Mouse (Mus musculus): Measurements from ENCODE around the gene Fam184b. TPM values are rescaled to one million over a fixed set of nuclear protein-coding genes. Genes with fewer than 3 reads are reported as not detected.

Gene Fam184b
- polyA plus RNA-seq, 1 experiment from 2014 or later: 2.8 TPM

DNA sequence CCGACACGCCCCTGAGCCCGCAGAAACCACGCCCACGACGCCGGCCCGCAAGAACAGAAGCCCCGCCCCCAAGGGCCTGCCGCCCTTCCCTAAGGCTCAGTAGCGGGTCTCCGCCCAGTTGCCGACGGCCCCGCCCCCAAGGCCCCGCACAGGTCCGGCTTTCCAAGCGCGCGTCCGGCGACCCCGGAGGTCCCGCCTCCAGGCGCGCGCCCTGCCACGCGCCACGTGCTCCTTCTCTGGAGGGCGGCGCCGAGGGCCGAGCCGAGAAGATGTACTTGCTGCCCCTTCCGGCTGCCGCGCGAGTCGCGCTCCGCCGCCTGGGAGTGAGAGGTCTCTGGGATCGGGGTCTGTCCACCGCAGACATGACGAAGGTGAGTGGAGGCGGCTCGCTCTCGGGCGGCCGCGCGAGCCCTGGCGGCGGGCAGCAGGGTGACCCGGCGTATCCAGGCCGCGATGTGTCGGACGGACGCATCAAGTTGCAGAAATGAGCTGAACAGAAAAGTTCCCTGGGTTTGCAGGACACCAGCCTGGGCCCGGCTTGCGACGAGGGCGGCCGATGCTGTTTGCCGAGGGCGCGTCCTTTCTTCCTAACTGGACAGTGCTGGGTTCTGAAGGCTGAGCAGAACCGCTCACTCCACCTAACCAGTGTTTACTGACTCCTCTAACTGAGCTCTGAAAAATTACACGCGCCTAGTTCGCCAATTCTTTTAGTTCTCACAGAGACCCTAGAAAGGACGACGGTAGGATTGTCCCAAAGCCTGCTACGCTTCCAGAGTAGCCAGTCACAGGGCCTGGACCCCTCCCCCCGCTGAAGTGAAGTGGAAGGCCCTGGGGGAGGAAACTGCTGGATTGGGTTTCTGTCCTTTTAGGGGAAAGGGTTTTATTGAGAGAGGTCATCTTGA lies 146.0 kb downstream of the Fam184b start, which contains the start of gene Lap3:
Lap3 (plus strand) TSS at position 184 of the 902 bp plus-strand sequence.
- H3K4me2 ChIP-seq (ENCODE audit: low read depth, low read length): peak within 1 kb of the TSS; percentile 92
- WGBS: under 1% methylated on average over 78 of the region's 78 CpGs
- H3K27me3 ChIP-seq (ENCODE audit: control insufficient read depth, insufficient read depth, low read length): no peaks in the 10 kb centered on the region
- H3K36me3 ChIP-seq (ENCODE audit: control insufficient read depth, insufficient read depth, low read length): peaks cover 15% of the 10 kb centered on the region; the same call in 1 of the 2 replicates
- peak within 1 kb of the TSS; percentile 85 for H3K27ac ChIP-seq (ENCODE audit: low read length)
- H3K9me3 ChIP-seq (replicated peaks; ENCODE audit: control insufficient read depth, low read length): no peaks in the 10 kb centered on the region
- peaks cover 12% of the 10 kb centered on the region for H3K4me1 ChIP-seq (ENCODE audit: control insufficient read depth, insufficient read depth, low read length)
- H3K4me3 ChIP-seq (replicated peaks; ENCODE audit: low read length): peak within 1 kb of the TSS; percentile 87
- peak within 1 kb of the TSS; percentile 84 for H3K9ac ChIP-seq (ENCODE audit: low read length)
- peak; percentile 97 for ATAC-seq (ENCODE audit: insufficient read depth, low FRiP score)

DNA sequence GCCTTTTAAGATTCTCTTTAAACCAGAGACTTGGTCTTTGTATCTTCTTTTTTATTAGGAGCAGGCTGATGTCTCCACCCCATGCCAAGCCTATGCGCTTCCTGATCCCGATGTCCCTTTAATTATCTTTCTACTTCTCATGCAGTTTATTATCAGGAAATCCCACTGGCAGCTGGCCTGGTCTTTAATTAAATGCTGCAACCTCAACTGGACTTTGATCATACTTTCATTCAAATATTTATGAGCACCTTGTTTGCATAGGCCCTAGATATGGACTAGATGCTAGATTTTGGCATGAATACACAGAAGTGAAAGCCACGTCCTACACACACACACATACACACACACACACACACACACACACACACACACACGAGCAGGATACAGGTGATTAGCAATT lies 147.6 kb downstream of the Fam184b start:
- Histone ChIP-seq H3K9me3 (replicated peaks; ENCODE audit: control insufficient read depth, low read length) (no peaks in the 10 kb centered on the region), H3K27ac (ENCODE audit: low read length) (no peak overlapping the region), H3K36me3 (ENCODE audit: control insufficient read depth, insufficient read depth, low read length) (peaks cover under 1% of the 10 kb centered on the region; the same call in 1 of the 2 replicates), H3K9ac (ENCODE audit: low read length) (no peak overlapping the region), H3K4me1 (ENCODE audit: control insufficient read depth, insufficient read depth, low read length) (peaks cover 12% of the 10 kb centered on the region), H3K4me2 (ENCODE audit: low read depth, low read length) (no peak overlapping the region), H3K27me3 (ENCODE audit: control insufficient read depth, insufficient read depth, low read length) (no peaks in the 10 kb centered on the region), H3K4me3 (replicated peaks; ENCODE audit: low read length) (no peak overlapping the region)
- ATAC-seq (ENCODE audit: insufficient read depth, low FRiP score): no peak
- 58% methylated on average over 4 of the region's 4 CpGs for WGBS

DNA sequence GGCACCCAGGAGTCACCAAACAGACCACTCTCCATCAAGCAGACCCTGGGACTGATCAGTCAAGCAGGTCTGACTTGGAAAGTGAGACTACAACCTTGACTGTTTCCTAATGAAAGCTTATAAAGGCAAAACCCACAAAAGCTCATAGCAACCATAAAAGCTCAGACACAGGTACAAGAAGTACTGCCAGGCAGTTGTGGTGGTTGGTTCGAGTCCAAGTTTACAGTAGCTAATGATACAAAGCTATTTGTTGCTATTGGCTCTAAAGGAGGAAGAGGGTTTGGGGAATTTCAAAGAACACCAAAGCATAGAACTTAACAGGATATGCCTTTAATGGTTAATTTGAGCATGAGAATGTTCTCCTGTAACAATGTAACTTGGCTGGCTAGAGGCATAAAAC lies 155.8 kb downstream of the Fam184b start:
- Histone ChIP-seq H3K4me3 (replicated peaks; ENCODE audit: low read length) (no peak overlapping the region), H3K27me3 (ENCODE audit: control insufficient read depth, insufficient read depth, low read length) (no peaks in the 10 kb centered on the region), H3K9ac (ENCODE audit: low read length) (no peak overlapping the region), H3K9me3 (replicated peaks; ENCODE audit: control insufficient read depth, low read length) (no peaks in the 10 kb centered on the region), H3K4me2 (ENCODE audit: low read depth, low read length) (no peak overlapping the region), H3K27ac (ENCODE audit: low read length) (no peak overlapping the region), H3K4me1 (ENCODE audit: control insufficient read depth, insufficient read depth, low read length) (no peaks in the 10 kb centered on the region), H3K36me3 (ENCODE audit: control insufficient read depth, insufficient read depth, low read length) (no peaks in the 10 kb centered on the region)
- ATAC-seq (ENCODE audit: insufficient read depth, low FRiP score): no peak
- WGBS: 79% methylated on average over 1 of the region's 1 CpGs

DNA sequence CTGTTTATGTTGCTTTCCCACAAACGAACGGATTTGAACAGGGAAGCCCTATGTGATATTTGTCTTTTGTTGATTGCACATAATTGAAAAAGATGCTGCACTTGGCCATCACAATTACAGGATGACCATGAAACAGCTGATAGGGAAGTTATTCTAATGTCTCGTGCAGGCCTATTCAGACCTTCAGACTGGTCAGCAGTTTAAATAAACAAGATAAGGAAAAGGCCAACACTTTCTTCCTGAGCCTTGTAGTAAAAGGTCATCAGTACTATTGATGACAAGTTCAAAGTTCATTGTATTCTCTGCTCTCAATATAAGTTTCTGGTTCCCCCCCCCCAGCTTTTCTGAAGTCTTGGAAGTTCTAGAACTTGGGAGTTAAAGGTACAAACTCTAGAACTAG lies 156.8 kb downstream of the Fam184b start:
- Histone ChIP-seq H3K4me1 (ENCODE audit: control insufficient read depth, insufficient read depth, low read length) (no peaks in the 10 kb centered on the region), H3K27me3 (ENCODE audit: control insufficient read depth, insufficient read depth, low read length) (no peaks in the 10 kb centered on the region), H3K36me3 (ENCODE audit: control insufficient read depth, insufficient read depth, low read length) (no peaks in the 10 kb centered on the region), H3K9me3 (replicated peaks; ENCODE audit: control insufficient read depth, low read length) (no peaks in the 10 kb centered on the region), H3K4me2 (ENCODE audit: low read depth, low read length) (no peak overlapping the region), H3K9ac (ENCODE audit: low read length) (no peak overlapping the region), H3K4me3 (replicated peaks; ENCODE audit: low read length) (no peak overlapping the region), H3K27ac (ENCODE audit: low read length) (no peak overlapping the region)
- 55% methylated on average over 3 of the region's 3 CpGs for WGBS
- no peak for ATAC-seq (ENCODE audit: insufficient read depth, low FRiP score)

DNA sequence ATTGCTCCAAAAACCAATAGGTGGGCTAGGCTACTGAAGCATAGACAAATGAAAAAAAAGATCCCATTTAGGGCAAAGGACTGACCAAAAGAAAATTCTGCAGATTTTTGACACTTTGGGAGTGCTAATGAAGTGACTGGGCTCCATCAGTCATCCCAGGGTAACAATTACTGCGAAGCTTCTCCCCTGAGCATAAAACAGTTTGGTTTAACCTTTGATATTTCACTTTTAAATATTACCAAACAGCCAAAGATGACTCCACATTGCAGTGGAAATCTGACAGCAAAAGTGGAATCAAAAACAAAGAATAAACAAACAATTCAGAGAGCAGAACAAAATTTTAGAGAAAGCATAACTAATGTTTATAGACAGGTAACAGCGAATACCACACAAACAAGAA lies 158.3 kb downstream of the Fam184b start:
- no peaks in the 10 kb centered on the region for H3K36me3 ChIP-seq (ENCODE audit: control insufficient read depth, insufficient read depth, low read length)
- H3K9ac ChIP-seq (ENCODE audit: low read length): no peak overlapping the region
- no peak overlapping the region for H3K4me3 ChIP-seq (replicated peaks; ENCODE audit: low read length)
- ATAC-seq (ENCODE audit: insufficient read depth, low FRiP score): no peak
- H3K4me2 ChIP-seq (ENCODE audit: low read depth, low read length): no peak overlapping the region
- no peaks in the 10 kb centered on the region for H3K9me3 ChIP-seq (replicated peaks; ENCODE audit: control insufficient read depth, low read length)
- no peak overlapping the region for H3K27ac ChIP-seq (ENCODE audit: low read length)
- WGBS: 88% methylated on average over 2 of the region's 2 CpGs
- H3K4me1 ChIP-seq (ENCODE audit: control insufficient read depth, insufficient read depth, low read length): no peaks in the 10 kb centered on the region
- no peaks in the 10 kb centered on the region for H3K27me3 ChIP-seq (ENCODE audit: control insufficient read depth, insufficient read depth, low read length)

DNA sequence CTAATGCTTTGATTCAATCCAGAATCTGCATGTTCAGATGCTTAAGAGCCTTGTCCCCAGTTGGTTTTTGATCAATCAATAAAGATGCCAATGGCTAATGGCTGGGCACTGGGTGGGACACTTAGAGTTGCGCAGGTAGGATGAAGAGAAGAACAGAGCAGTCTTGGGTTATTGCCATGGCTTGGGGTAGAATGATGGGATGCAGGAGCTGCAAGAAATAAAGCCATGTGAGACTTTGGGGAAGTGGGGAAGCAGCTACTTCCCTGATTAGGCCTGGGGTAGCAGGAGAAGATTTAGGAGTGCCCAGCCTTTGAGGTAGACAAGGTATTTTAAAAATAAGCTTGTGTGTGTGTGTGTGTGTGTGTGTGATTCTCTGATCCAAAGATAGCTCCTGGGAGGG lies 159.3 kb downstream of the Fam184b start:
- Histone ChIP-seq H3K9me3 (replicated peaks; ENCODE audit: control insufficient read depth, low read length) (no peaks in the 10 kb centered on the region), H3K27ac (ENCODE audit: low read length) (no peak overlapping the region), H3K4me1 (ENCODE audit: control insufficient read depth, insufficient read depth, low read length) (no peaks in the 10 kb centered on the region), H3K4me2 (ENCODE audit: low read depth, low read length) (no peak overlapping the region), H3K4me3 (replicated peaks; ENCODE audit: low read length) (no peak overlapping the region), H3K9ac (ENCODE audit: low read length) (no peak overlapping the region), H3K27me3 (ENCODE audit: control insufficient read depth, insufficient read depth, low read length) (no peaks in the 10 kb centered on the region), H3K36me3 (ENCODE audit: control insufficient read depth, insufficient read depth, low read length) (no peaks in the 10 kb centered on the region)
- 81% methylated on average over 1 of the region's 1 CpGs for WGBS
- no peak for ATAC-seq (ENCODE audit: insufficient read depth, low FRiP score)

Other genes with a start within 250 kb of the Fam184b start
- gene Qdpr, start 189.4 kb downstream of the Fam184b start, polyA plus RNA-seq (2015; fragmentation: Nextera tagmentation; extraction: Ambion mirVana): 124 and 145 TPM in 2 replicates
- not detected in 2 replicates for gene Clrn2, start 185.9 kb downstream of the Fam184b start, polyA plus RNA-seq (2015; fragmentation: Nextera tagmentation; extraction: Ambion mirVana)
- 86.7 and 88.2 TPM in 2 replicates for gene Lap3, start 146.2 kb downstream of the Fam184b start, polyA plus RNA-seq (2015; fragmentation: Nextera tagmentation; extraction: Ambion mirVana)
- 186 and 194 TPM in 2 replicates for gene Med28, start 119.4 kb downstream of the Fam184b start, polyA plus RNA-seq (2015; fragmentation: Nextera tagmentation; extraction: Ambion mirVana)
- 41.2 and 44.2 TPM in 2 replicates for gene Ncapg, start 30.3 kb upstream of the Fam184b start, polyA plus RNA-seq (2015; fragmentation: Nextera tagmentation; extraction: Ambion mirVana)
- gene Lcorl, start 218.0 kb upstream of the Fam184b start, polyA plus RNA-seq (2015; fragmentation: Nextera tagmentation; extraction: Ambion mirVana): 24.8 and 25.7 TPM in 2 replicates

Measured in stomach, embryonic 16.5 days (tissue).